Mouse (Mus musculus) heart, embryonic 14.5 days (tissue): ENCODE measurements around the gene Acvr1b. TPM values are rescaled to one million over a fixed set of nuclear protein-coding genes. Genes with fewer than 3 reads are reported as not detected.

Source experiments
- ATAC-seq: fragments of 200-750 bp; cut with Nextera tagmentation; 2 replicates; pipeline ENCODE4 v1.8.0; 2017; ENCODE audit warnings: low read depth, moderate TSS enrichment; ENCODE audit not compliant: insufficient number of reproducible peaks, insufficient read depth, low FRiP score
- H3K27ac ChIP-seq, 2 experiments: fragments of 200-500 bp in 1 of 2; fragments of 300-500 bp in 1 of 2; sonication (generic) in 1 of 2; replicated peaks in 1 of 2; 2 replicates each; pipeline ENCODE4 v1.5.1; 2012 to 2014; ENCODE audit warnings: low read depth in 2 of 2, low read length in 2 of 2, control low read depth in 1 of 2, mild to moderate bottlenecking in 1 of 2, mixed read lengths in 1 of 2; ENCODE audit not compliant: control insufficient read depth in 1 of 2, insufficient read depth in 1 of 2
- H3K27me3 ChIP-seq: fragments of 300-500 bp; sonication (generic); 2 replicates; pipeline ENCODE4 v1.6.1; 2014; ENCODE audit warnings: mild to moderate bottlenecking, low read length, control low read depth; ENCODE audit not compliant: control insufficient read depth, insufficient read depth
- H3K36me3 ChIP-seq: fragments of 300-500 bp; sonication (generic); 2 replicates; pipeline ENCODE4 v1.6.1; 2014; ENCODE audit warnings: mild to moderate bottlenecking, control low read depth, low read length, mixed read lengths; ENCODE audit not compliant: control insufficient read depth, insufficient read depth
- H3K4me1 ChIP-seq, 2 experiments: fragments of 200-500 bp in 1 of 2; fragments of 300-500 bp in 1 of 2; sonication (generic) in 1 of 2; 2 replicates each; pipeline ENCODE4 v1.6.1; 2012 to 2014; ENCODE audit warnings: low read length in 2 of 2, control low read depth in 1 of 2, mixed read lengths in 1 of 2; ENCODE audit not compliant: control insufficient read depth in 2 of 2, insufficient read depth in 2 of 2
- H3K4me2 ChIP-seq: fragments of 300-500 bp; sonication (generic); 2 replicates; pipeline ENCODE4 v1.6.1; 2014; ENCODE audit warnings: mild to moderate bottlenecking, low read length
- H3K4me3 ChIP-seq, 2 experiments: fragments of 200-500 bp in 1 of 2; fragments of 300-500 bp in 1 of 2; sonication (generic) in 1 of 2; 2 replicates each; pipeline ENCODE4 v1.5.1; 2012 to 2014; ENCODE audit warnings: low read length in 2 of 2, mild to moderate bottlenecking in 2 of 2, control low read depth in 1 of 2, low read depth in 1 of 2, moderate library complexity in 1 of 2; ENCODE audit not compliant: control insufficient read depth in 1 of 2, insufficient read depth in 1 of 2
- H3K9ac ChIP-seq: fragments of 300-500 bp; sonication (generic); 2 replicates; pipeline ENCODE4 v1.6.1; 2014; ENCODE audit warnings: mild to moderate bottlenecking, low read length
- H3K9me3 ChIP-seq: fragments of 300-500 bp; sonication (generic); 2 replicates; pipeline ENCODE4 v1.6.1; 2016; ENCODE audit warnings: low read length, control low read depth; ENCODE audit not compliant: control insufficient read depth
- WGBS: fragments of 180-500 bp; shearing (Covaris S2); extraction: QIAGEN DNeasy Blood & Tissue Kit; methylation state at CpG from one replicate; pipeline ENCODE4 v1.1.7; 2014; 5-methylcytosine and 5-hydroxymethylcytosine counted together
- polyA plus RNA-seq: library from polyadenylated mRNA; unstranded; fragments of >200 nt; fragmentation: Nextera tagmentation; extraction: Ambion mirVana; gene quantifications from 2 replicates; pipeline ENCODE4 v1.2.1, GENCODE M21; 2014

Acvr1b gene
- polyA plus RNA-seq, 1 experiment from 2014 or later = 8.7 TPM

DNA sequence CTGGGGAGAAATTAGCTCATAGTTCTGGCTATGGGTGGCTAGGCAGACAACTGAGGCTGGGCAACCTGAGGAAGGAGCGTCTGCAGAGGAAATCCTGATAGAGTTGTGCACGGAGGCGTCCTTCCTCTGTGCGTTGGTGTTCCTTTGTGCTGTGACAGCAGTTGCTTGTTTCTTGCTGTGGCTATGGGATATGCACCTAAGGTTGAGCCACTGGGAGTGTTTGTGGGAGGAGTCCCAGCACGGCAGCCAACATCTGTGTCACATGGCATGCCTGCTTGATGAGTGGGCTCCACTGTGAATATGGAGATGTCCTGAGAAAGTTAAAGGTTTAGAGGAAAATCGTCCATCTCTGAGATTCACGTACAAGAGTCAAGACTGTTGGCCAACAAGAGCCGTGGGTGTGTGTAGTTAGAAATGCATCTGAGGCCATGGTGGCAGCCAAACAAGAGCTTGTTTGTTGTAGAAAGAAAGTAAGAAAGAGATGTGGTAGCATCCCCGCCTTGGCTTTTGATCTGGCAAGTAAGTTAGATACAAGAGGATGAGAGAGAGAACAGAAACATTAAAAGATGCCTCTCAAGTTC lies 76.4 kb downstream of the Acvr1b start:
- no peaks in the 10 kb centered on the region for H3K9me3 ChIP-seq
- 72% methylated on average over 9 of the region's 9 CpGs for WGBS
- ATAC-seq = no peak
- H3K27me3 ChIP-seq = no peaks in the 10 kb centered on the region
- H3K27ac ChIP-seq = no peak overlapping the region
- no peaks in the 10 kb centered on the region for H3K36me3 ChIP-seq
- H3K4me3 ChIP-seq = no peak overlapping the region
- no peak overlapping the region for H3K4me2 ChIP-seq
- H3K4me1 ChIP-seq = peaks cover 31 to 48% of the 10 kb centered on the region in 2 experiments
- no peak overlapping the region for H3K9ac ChIP-seq

DNA sequence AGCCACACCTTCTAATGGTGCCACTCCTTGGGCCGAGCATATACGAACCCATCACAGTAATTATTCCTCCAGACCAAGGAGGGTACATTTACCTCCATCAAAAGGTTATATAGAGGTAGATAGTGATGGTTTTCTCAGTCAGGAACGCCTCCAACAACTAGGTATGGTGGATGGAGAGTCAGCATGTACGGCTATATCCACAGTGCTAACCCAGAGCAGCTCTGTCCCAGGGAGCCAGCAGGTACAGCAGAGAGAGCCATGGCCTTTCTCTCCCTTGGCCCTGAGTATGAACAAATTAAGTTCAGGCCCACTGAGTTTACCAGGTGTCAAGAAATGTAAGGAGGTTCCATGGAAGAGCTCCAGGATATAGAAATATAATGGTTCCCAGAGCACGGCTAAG lies 78.1 kb downstream of the Acvr1b start:
- H3K4me1 ChIP-seq = peaks cover 38 to 53% of the 10 kb centered on the region in 2 experiments
- H3K9me3 ChIP-seq = no peaks in the 10 kb centered on the region
- H3K4me2 ChIP-seq = no peak overlapping the region
- no peak overlapping the region for H3K9ac ChIP-seq
- no peak overlapping the region for H3K27ac ChIP-seq
- 94% methylated on average over 5 of the region's 5 CpGs for WGBS
- no peak for ATAC-seq
- H3K27me3 ChIP-seq = no peaks in the 10 kb centered on the region
- H3K36me3 ChIP-seq = no peaks in the 10 kb centered on the region
- H3K4me3 ChIP-seq = no peak overlapping the region

DNA sequence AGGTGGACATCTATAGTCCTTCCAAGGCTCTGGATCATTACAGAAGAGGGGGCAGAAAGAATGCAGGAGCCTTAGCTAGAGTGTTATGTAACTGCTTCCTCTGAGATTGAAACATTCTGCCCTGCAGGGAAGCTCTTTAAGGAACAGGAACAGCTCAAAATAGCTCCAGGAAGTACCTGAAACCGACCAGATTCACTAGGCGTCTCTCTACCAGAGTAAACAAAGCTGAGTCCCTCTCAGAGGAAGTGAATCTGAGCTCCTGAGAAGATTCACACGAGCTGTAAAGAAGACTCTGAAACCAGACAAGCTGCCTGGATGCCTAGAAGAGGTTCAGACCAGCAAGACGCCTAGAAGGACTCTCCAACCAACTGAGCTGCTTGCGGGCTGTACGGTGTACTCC lies 78.7 kb downstream of the Acvr1b start:
- H3K4me1 ChIP-seq = peaks cover 33 to 49% of the 10 kb centered on the region in 2 experiments
- ATAC-seq = no peak
- H3K9ac ChIP-seq = no peak overlapping the region
- no peaks in the 10 kb centered on the region for H3K9me3 ChIP-seq
- H3K27me3 ChIP-seq = no peaks in the 10 kb centered on the region
- WGBS = 82% methylated on average over 6 of the region's 6 CpGs
- H3K36me3 ChIP-seq = no peaks in the 10 kb centered on the region
- no peak overlapping the region for H3K4me2 ChIP-seq
- H3K4me3 ChIP-seq = no peak overlapping the region
- H3K27ac ChIP-seq = no peak overlapping the region

DNA sequence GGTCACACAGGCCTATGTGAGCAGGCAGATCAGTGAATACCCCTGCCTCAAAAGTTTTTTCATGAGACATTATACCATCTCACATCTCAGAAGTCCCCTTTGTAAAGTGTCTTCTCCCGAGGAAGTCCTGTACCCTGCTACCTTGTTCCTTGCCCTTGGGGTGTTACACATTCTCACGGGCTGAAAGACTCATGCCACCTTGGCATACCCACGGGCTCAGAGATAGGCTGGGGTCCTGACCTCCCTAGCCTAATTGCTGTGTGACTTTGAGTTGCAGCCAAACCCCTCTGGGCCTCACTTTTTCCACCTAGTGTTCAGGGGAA lies 79.7 kb downstream of the Acvr1b start:
- WGBS = 25% methylated on average over 3 of the region's 3 CpGs
- peak overlapping the region in 1 of 2 experiments; percentile 78; a peak in 3 of 4 replicates for H3K27ac ChIP-seq
- peak overlapping the region; percentile 92 for H3K4me2 ChIP-seq
- 0 out of 2 replicates have a peak, but pooled peaks have one; percentile 1 for ATAC-seq
- H3K9me3 ChIP-seq = no peaks in the 10 kb centered on the region
- peak overlapping the region; percentile 91 for H3K9ac ChIP-seq
- H3K4me1 ChIP-seq = peaks cover 25 to 40% of the 10 kb centered on the region in 2 experiments
- no peaks in the 10 kb centered on the region for H3K27me3 ChIP-seq
- H3K4me3 ChIP-seq = peak overlapping the region; percentile 55 to 74
- H3K36me3 ChIP-seq = no peaks in the 10 kb centered on the region

DNA sequence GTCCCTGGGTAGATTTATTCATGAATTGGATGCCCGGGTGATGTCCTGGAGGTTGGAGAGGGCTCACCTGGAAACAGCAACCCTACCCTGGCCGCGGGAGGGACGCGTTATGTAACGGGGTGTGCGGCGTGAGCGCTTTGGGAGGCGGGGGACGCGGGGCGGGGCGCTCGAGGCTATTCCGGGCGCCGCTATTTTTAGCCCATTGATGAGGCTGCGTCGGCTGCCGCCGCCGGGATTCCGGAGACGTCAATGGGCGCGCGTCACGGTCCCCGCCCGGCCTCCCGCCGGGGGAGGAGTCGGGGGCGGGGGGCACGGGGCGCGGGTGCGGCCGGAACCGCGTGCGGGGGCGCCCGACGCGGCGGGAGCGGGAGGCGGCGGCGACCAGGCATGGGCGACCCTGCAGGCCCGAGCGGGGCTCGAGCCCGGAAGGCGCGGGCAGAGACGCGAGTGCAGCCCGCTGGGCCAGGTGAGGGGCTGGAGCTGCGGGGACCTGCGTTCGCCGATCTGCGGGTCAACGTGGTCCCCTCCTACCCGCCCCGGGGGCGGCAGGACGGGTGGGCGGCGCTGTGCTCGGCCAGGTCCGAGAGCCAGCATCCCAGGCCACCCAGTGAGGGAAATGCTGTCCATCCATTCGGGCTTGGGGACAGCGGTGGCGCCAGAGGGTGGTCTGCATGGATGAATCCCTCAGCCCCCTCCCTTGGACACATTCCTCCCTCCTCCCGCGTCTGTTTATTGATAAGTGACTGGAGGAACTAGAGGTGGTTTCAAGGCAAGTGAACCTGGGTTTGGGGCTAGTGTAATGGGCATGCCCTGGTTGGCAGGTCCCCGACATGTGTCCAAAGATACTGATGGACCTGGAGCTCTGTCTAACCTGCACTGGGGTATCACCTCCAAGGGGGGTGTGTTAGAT lies 80.3 kb downstream of the Acvr1b start, which contains the start of gene Nr4a1:
Nr4a1 (plus strand) TSS at position 384 of the 910 bp plus-strand sequence.
- peak within 1 kb of the TSS; percentile 92 for H3K4me2 ChIP-seq
- H3K27me3 ChIP-seq = no peaks in the 10 kb centered on the region
- H3K9ac ChIP-seq = peak within 1 kb of the TSS; percentile 91
- H3K36me3 ChIP-seq = no peaks in the 10 kb centered on the region
- H3K27ac ChIP-seq = peak within 1 kb of the TSS in 1 of 2 experiments; percentile 78; a peak in 3 of 4 replicates
- WGBS = 1% methylated on average over 74 of the region's 82 CpGs
- H3K4me1 ChIP-seq = peaks cover 20 to 34% of the 10 kb centered on the region in 2 experiments
- no peaks in the 10 kb centered on the region for H3K9me3 ChIP-seq
- H3K4me3 ChIP-seq = peak within 1 kb of the TSS; percentile 55 to 74
- ATAC-seq = peak; percentile 58

DNA sequence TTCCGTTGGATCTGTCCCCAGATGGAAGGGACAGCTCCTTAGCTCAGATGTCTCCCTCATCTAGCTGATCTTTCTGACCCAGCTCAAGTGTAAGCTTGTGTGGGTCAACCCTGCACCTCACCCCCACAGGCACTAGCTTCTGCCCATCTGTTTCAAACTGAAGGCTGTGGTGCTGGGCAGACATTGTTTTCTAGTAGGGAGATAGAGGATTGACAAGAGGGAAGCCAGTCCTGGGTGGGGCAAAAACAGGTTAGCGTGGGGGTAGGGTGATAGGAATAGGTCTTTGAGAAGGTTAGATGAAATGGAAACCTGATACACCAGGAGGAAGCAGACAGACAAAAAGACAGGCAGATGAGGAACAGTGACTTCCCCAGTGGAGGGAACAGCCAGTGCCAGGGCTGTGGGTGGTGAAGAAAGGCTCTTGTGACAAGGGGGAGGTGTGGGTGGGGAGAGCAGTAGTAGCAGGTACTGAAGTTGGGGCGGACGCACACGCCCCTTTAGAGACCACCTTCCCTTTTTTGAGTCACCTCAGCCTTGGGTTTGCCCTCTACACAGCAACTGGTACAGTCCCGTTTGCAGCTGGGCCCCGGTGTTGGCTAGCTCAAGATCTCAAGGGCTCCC lies 82.1 kb downstream of the Acvr1b start:
- Histone ChIP-seq H3K27me3 (no peaks in the 10 kb centered on the region), H3K9me3 (no peaks in the 10 kb centered on the region), H3K9ac (no peak overlapping the region), H3K4me2 (no peak overlapping the region), H3K36me3 (0 out of 2 replicates have a peak, but pooled peaks cover 4% of the 10 kb centered on the region), H3K27ac (no peak overlapping the region; a peak in 1 of 4 replicates), H3K4me1 (peaks cover 32 to 47% of the 10 kb centered on the region in 2 experiments), H3K4me3 (no peak overlapping the region)
- 72% methylated on average over 7 of the region's 7 CpGs for WGBS
- ATAC-seq = no peak

DNA sequence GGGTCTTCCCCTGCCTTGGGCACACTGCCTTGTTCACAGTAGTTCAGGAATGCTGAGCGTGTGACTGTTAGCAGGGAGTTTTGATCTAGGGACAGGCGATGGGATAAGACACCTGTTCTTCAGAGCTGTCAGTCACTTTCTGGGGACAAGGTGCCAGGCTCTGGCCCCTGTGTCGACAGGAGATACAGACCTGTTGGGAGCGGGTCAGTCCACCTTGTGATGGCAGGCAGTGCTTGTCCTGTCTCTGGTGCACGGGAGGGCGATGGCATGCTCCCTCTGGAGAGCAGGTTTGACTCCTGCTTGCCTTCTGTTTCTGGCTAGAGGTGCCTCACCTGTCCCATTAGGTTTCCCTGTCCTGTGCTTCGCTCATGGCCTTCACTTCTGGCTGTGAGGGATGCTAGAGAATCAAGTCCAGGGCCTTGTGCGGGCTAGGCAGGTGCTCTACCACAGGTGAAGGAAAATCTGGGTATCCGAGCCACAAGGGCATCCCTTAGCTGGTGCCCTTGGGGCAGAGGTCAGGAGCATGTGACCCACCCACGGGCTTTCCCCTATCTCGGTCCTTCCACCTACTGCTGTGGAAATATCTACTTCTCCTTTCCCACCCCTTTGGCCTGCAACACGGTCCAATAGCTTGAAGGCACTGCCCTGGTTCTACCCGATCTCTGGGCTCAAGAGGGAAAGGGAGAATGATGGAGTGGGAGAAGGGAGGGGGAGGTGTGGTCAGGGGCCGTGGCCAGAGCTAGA lies 82.8 kb downstream of the Acvr1b start:
- 0 out of 2 replicates have a peak overlapping the region, but pooled peaks have one; percentile 16 for H3K9ac ChIP-seq
- no peak overlapping the region for H3K4me3 ChIP-seq
- 0 out of 2 replicates have a peak, but pooled peaks cover 4% of the 10 kb centered on the region for H3K36me3 ChIP-seq
- H3K27ac ChIP-seq = no peak overlapping the region
- no peaks in the 10 kb centered on the region for H3K27me3 ChIP-seq
- H3K4me1 ChIP-seq = peaks cover 38 to 54% of the 10 kb centered on the region in 2 experiments
- no peak for ATAC-seq
- H3K9me3 ChIP-seq = no peaks in the 10 kb centered on the region
- 65% methylated on average over 14 of the region's 14 CpGs for WGBS
- no peak overlapping the region for H3K4me2 ChIP-seq
